Mouse (Mus musculus): Measurements from ENCODE around the gene Igf1.

- TF ChIP-seq CTCF (IDR thresholded peaks at IDR 0.05; ENCODE audit: extremely low read depth, insufficient read length, insufficient replicate concordance, low read depth, low read length) = no peak
- TF ChIP-seq POLR2A (IDR thresholded peaks at IDR 0.05; ENCODE audit: low read depth, low read length) = no peak
Observed at GRCm38 (mm10) chr10:87813073-87813590, 44.9 kb upstream of the Igf1 start.
